Mouse (Mus musculus): Measurements from ENCODE around the gene Ccnb1. TPM values are rescaled to one million over a fixed set of nuclear protein-coding genes. Genes with fewer than 3 reads are reported as not detected.
A peak's percentile ranks its signal among the peaks of the same experiment; 100 is the strongest.
"Not testable (repeated sequence)": the region's sequence is repeated elsewhere in the genome, so short reads cannot be mapped to it uniquely, and the experiment has no call there.

Ccnb1 gene
- total RNA-seq (2022), result 1 to 10 TPM in 1 of 4 experiments, under 1 TPM in 3; 0.43 to 1.3 (median 0.78) TPM

DNA sequence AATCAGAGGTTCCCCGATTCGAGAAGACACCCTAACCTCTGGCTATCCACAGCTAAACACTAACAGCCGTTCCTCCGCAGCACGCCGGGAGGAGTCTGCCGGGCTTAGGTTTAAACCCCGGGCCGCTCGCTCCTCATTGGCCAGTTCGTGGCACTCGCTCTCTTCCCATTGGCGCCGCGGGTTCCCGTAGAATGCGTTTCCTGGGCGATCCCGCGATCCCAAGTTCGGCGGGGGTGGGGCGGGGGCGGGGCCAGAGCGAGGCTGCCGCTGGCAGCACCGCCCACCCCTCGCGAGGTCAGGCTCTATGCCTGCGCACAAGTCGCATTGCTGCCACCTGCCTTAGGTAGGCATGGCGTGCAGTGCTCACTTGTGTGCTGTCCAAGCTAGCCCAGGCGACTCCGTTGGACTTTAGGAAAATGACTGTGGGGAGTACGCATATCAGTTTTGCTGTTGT, at the start of gene Ccnb1:
TSS of gene Ccnb1 (minus strand) at position 157 of the 454 bp plus-strand sequence.
- DNase-seq (ENCODE audit: low spot score in 2 of 2), result peak; percentile 67 to 80

DNA sequence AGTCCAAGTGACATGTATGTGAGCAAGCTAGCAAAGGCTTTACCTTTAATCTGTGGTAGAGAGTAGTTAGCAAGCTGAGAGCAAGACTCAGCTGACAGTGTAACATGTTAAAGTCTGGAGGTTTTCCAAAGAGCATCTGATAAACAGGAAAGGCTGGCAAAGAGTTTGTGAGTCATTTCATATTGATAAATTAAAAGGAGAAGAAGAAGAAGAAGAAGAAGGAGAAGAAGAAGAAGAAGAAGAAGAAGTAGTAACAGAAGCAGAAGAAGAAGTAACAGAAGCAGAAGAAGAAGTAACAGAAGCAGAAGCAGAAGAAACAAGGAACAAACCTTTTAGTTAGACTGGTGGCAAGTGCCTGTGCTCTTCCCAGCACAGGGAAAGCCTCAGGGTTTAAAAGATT, 48.4 kb upstream of the Ccnb1 start:
- DNase-seq (ENCODE audit: low spot score in 2 of 2), result no peak

DNA sequence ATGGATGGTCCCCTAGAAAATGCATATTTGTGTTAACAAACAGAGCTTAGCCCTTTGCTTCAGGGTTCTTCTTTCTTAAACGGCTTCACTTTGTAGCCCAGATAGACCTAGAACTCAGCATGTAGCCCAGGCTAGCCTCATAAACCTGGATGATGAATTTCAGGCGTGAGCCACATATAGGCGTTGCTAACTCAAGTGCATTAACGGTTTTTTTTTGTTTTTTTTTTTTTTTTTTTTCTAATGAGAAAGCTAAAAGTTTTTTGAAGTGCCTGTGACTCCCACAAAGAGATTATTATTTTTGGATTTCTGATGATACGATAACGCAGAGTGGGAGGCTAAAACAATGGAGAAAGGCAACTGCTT, 47.3 kb upstream of the Ccnb1 start:
- DNase-seq (ENCODE audit: low spot score in 2 of 2), result no peak

DNA sequence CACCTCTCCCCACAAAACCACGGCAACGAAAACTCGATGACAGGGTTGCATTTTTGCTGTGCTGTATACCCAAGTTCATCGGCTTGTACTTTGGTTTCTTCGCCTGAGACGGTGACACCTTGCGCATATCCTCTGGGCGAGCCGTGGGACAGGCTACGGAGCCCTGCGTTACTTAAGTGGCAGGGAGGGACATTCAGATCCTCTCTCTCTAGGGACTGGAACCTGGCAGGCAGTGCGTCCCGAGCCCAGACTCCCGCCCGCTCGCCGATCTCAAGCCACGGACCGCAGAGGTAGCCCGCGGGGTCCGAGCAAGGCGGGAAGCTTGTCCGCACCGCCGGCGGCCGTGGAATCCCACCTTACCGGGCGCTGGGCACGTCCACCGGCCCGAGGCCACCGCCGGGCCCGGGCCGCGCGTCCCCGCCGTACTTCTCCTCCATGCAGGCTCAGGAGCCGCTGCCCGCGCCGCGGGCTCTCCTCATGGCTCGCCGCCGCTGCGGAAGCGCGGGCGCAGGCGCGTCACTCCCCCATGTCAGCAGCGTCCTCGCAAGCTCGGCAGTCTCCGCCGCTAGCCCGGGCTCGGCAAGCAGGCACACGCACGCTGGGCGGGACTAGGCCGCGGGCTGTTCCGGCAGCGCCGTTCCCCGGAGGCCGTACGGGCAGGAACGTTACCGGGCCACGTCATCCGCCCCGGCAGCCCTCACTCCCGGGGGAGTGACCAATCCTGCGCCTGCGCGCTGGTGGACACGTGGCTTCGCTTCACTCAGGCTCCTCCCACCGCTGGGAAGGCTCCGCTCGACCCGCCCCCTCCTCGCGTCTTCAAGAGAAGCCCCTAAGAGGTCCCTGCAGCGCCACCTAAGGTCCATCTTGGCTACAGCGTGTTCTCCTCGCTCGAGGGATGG, 46.6 kb upstream of the Ccnb1 start, which contains the start of gene Slc30a5:
TSS of gene Slc30a5 (minus strand) at position 687 of the 899 bp plus-strand sequence.
- peak; percentile 95 to 99 for DNase-seq (ENCODE audit: low spot score in 2 of 2)

DNA sequence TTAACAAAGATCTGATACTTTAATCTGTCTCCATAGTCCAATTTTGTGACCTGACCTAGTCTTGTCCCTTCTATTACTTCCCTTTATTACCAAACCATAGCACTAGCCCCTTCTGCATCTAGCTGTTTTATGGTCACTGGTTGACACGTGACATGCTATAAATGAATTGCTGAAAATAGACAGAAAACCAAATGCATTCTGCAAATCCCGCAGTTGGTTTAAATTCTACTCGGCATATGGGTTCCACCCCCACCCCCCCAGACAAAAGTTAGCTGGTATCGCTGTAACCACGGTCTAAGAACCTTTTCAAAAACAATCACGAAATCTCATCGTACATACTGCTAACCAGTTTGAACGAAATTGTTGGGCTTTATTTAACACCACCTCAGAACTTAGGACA, 45.8 kb upstream of the Ccnb1 start:
- no peak for DNase-seq (ENCODE audit: low spot score in 2 of 2)

DNA sequence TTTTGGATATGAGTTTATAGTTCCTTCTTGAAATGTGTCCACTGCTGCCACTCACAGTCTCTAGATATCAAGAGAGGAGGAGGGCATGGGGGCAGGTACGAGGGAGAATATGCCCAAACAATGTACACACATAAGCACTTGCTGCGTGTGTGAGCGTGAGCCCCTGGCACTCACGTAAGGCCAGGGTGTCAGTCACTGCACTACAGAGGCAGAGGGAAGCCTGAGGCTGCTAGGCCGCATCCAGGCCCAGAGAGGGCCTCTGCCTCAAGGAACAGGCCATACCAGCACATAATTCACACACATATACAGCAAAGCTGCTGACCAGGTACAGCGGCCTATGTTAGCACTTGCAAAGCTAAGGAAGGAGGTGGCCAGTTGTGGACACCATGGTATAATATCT, 44.8 kb upstream of the Ccnb1 start:
- DNase-seq (ENCODE audit: low spot score in 2 of 2), result no peak

DNA sequence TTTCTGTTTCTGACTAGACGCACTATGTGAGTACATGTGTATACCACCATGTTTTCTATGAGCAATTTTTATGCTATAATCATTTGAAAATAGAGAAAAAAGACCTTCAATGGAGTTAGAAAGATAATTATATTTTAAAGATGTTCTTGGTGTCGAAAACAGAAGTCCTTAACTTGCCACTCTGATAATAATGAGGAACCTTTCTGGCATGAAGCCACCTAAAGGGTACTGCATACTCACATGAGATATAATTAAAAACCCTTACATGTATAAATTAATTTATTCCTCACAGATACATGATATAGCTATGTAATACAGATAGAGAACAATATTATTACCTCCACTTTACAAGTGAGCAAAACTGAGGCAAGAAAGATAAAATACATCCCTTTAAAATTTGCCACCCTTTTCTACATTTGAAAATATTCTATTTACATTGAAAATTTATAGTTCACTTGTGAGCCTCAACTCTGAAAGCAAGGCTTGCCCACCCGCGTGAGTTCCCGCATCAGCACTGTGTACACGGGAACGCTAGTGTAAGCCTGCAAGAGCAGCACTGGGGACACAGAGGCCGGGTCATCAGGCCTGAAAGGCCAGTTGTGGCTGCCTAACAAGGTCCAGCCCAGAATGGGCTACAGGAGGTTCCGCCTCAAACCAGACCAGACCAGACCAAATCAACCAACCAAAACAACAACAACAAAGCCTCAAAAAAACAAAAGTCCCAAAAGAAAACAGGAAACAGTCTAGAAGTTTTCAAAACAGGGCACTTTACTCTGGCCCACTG, 39.4 kb upstream of the Ccnb1 start:
- DNase-seq (ENCODE audit: low spot score in 2 of 2), result no peak

DNA sequence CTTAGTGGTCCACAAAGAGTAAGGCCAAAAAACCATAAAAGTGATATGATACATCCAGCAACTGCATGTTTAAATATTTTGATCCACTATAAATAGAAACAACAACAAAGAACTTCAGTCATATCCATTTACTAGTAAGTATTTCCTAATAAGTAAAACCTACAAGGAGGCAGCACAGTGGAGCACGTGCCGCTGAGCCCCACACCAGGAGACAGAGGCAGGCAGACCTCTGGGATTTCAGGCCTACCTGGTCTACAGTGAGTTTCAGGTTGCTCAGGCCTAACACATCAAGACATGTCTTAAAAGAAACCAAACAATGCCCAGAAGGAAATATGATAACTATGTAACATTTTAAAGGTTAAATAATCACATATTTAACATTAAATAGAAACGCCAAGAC, 38.5 kb upstream of the Ccnb1 start:
- no peak for DNase-seq (ENCODE audit: low spot score in 2 of 2)

DNA sequence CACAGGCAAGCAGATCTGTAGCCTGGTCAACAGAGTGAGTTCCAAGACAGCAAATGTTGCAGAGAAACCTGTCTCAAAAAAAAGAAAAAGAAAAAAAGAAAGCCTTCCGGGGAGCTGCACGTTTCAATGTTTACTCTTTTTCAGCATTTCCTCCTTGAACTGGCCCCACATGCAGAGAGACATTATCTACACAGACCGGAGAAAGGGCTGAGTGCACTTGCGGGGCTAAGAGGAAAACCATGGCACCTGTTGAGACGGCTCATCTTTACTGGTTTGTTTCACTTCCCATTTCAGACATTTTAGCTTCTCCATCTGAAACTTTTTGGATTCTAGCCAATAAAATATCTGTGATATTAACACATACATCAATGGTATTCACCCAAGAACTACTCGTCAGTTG, 37.9 kb upstream of the Ccnb1 start:
- DNase-seq (ENCODE audit: low spot score in 2 of 2), result no peak

DNA sequence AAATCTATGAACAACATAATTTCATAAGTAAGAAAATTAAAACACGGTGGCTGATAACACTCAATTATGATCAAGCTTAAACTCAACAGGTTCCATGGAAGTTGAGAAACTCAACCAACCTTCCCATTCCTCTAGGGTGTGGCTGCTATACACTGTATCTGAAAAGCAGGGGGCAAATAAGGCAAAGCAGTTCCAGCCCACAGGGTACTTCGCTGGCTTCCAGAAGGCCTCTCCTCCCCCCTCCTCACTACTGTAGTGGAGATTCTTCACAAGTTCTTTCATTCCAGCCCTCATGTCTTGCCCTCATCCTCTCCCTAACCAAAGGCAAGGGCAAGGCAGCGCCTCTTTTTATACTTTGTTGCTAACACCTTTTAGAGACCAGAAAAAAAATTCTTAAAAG, 37.5 kb upstream of the Ccnb1 start:
- DNase-seq (ENCODE audit: low spot score in 2 of 2), result no peak

DNA sequence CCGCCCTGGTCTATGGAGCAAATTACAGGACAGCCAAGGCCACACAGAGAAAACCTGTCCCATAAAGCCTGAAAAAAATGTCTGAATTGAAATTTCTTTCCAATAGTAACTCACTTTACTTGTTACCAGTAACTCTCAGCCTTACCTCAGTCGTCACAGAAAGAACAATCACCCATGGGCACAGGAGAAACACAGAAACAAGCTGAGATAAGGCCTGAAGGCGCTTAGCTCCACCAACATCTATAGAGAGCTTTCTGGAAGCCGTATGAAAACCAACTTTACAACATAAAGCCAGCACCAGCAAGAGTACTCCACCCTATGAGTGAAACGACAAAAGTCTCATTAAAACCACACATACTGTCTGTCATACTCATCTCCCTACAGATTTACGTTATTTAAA, 28.1 kb upstream of the Ccnb1 start:
- DNase-seq (ENCODE audit: low spot score in 2 of 2), result no peak

DNA sequence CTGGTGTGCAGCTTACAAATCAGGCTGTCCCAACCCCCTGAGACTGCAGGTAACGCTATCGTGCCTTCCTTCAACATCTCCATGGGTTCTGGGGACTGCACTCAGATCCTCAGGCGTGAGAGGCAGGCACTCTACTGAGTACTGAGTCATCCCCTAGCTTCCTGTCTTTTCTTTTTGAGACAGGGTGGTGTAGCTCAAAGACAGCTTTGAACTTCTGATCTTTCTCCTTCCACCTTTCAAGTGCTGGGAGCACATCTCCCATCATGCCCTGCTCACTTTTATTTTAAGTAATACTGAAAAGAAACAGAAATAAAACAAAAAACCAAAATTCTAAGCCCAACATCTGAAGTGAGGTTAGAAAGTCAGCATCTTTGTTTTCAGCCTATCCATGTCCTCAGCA, 19.4 kb upstream of the Ccnb1 start:
- DNase-seq (ENCODE audit: low spot score in 2 of 2), result no peak

DNA sequence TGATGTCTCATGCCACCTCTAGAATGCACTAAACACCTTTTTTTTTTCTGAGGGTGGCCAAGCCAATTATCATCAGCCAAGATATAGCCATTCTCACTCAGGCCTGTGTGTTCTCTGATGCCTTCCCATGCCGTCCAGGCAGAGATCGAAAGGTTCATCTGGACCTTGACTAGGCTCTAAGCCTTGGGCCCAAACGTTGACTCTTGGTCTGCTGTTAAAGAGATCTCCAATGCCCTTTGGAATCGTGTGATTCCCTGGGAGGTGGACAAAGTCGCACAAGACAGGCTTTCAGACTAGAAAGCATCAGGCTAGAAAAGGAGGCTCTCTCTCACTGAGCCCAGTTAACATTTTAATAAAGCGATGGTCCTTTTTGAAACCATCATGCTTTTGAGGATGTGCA, 10.8 kb upstream of the Ccnb1 start:
- no peak for DNase-seq (ENCODE audit: low spot score in 2 of 2)

DNA sequence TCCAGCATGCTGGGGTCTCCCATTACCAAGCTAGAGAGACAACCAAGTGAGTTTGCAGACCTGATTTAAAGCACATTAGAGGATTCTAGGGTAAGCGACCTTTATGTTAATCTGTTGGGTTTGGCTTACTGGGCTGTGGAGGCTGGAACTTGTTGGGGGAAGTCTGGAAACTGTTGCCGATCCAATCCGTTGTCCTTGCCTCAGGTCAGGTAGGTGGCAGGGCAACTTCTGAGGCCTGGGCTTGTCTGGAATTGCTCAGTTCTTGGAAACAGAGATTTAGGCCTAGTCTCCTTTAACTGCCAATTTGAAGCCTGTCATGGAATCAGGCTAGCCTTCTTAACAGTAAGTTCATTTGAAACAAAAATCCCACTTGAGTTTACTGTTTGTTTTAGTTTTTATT, 2.7 kb upstream of the Ccnb1 start:
- no peak for DNase-seq (ENCODE audit: low spot score in 2 of 2)

DNA sequence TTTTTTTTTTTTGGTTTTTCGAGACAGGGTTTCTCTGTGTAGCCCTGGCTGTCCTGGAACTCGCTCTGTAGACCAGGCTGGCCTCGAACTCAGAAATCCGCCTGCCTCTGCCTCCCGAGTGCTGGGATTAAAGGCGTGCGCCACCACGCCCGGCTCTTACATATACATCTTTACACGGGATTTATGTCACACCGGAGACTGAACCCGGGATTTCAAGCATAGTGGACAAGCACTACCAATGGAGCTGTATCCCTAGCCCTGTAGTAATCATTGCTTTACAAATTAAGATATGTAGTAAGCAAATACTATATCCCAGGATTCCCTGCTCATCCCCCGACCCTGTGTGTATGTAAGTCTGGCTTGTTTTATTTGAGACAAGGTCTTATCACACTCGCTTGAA, 1.7 kb upstream of the Ccnb1 start:
- DNase-seq (ENCODE audit: low spot score in 2 of 2), result not testable (repeated sequence)

DNA sequence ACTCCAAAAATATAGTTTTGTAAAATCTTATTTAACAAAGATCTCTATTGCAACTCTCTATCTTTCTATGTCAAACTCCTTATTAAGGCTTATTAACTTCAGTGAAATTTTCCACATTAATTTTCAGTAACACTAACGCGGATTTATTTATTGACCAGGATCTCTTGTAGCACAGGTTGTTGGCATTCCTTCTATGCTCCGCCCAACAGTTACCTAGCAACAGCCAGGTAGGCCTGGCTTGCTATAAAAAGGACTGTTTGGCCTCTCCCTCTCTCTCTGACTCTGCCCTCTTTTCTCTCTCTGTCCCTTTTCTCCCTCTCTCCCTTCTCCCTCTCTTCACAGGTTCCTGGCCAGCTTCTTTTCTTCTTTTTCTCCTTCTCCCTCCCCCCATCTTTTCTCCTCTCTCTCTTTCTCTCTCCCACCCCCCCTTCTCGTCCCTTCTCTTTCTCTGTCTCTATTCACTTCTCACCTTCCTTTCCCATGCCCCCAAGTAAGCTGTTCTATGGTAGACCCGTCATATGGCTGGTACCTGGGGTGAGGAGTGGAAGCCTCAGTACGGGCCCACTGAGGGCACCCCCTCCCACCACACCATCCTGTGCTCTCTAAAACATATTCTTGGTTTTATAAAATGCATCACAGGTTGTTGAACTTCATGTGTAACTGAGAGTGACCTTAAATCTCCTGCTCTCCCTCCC, 1.1 kb upstream of the Ccnb1 start:
- no peak for DNase-seq (ENCODE audit: low spot score in 2 of 2)

DNA sequence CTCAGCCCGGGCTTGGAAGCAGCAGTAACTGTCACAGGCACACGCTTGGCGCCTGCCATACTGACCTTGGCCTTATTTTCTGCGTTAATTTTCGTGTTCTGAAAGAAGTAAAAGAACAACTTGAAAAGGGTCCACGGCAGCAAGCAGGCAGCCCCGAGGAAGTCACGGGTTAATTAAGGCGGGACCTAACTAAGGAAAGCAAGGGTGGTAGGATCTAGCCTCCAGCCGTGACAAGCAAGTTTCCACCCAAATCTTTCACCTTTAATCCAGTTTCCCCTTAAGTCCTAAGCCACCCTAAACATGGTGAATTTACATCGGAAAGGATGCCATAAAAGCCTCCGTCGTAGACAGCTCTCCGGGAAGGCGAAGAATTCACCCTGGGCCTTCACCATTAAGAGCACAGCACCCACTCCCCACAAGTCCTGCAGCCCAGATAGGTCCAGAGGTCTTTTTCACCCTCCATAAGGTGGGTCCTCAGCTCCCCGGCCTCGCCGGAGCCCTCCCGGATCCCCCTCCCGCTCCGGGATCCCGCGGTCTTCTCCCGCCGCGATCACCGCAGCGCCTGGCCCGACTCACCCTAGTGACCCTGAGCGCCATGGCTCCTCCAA, 460 bp downstream of the Ccnb1 start:
- DNase-seq (ENCODE audit: low spot score in 2 of 2), result no peak

DNA sequence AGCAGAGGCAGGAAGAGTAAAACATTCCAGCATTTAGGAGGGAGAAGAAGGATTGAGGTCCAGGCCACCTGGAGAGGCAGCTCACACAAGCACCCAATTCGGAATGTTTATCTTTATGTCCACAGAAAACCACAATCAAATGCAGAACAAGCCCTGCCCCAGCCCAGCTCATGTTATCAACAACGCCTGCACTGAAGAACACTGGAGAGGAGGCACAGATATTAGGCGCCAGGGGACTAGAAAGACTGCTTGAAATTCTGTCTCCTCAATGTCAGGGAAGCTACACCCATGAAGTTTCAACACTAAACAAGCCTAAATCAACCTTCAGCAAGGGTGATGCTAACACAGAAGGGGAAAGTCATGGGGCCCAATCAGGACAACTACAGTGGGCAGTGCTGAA, 8.9 kb downstream of the Ccnb1 start:
- no peak for DNase-seq (ENCODE audit: low spot score in 2 of 2)

DNA sequence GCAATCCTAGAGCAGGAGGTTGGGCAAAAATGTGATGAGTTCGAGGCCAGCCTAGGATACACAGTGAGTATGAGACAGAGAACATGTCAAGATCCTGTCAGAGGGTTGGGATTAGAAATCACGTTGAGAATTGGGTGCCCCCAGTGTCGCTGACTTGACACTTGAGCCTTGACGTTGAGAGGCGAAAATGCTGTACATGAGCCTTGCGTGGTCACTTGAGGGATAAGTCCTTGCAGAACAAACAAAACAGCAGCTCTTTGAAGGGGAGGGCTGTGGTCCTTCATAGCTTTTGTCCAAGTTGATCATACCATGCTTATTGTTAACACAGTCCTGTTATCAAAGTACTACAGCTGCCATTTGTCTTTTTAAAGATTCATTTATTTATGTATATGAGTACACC, 9.7 kb downstream of the Ccnb1 start:
- DNase-seq (ENCODE audit: low spot score in 2 of 2), result no peak

DNA sequence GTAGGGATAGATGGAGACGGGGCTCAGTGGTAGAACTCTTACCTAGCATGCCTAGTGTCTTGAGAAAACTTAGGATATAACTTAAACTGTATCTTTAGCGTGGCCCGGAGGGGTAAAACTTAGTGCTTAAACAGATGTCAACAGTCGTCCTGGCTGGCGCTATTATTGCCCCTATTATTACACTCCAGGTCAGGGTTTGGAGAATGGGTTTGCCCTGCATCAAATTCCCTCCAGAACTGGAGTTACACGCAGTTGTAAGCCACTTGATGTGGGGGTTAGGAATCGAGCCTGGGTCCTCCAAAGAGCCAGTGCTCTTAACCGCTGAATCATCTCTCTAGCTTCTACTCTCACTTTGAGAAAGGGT, 10.3 kb downstream of the Ccnb1 start:
- DNase-seq (ENCODE audit: low spot score in 2 of 2), result no peak

DNA sequence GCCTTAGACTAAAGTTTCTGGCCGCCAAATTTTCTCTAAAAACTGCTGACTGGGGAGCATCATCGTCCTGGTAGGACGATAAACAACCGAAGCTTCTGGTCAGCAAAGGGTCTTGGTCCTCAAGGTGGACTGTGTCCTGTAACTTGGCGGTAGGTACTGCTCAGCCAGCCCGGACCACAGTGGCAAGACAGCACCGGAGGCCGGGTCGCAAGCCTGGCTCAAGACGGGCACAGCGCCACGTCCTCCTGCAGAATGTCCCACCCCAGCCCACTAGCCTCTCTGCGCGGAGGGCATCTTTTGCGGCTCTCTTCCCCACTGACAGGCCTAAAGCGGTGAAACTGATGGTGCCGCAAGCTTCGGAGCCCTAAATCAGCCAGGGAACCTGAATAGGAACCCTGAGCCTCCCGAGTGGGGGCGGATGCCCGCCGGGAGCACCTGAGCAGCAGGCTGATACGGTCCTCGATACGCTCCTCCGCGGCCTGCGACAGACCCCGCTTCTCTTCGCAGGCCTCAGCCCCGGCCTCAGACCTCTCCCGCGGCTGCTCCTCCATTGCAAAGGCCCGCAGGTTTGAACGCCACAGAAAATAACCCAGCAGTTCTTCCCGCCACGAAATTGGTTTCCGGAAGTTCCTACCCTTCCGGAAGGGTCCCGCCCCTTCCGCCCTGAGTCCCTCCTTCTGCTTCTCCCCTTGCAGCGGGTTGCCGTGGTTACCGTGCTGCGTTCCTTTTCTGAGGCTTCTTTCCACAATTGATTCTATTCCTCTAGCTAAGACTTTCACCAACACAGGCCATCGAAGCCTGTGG, 10.9 kb downstream of the Ccnb1 start, which contains the start of gene Cenph:
TSS of gene Cenph (minus strand) at position 648 of the 804 bp plus-strand sequence.
- peak; percentile 45 to 76 for DNase-seq (ENCODE audit: low spot score in 2 of 2)

Data from left cerebral cortex, adult 8-10 months (tissue).